Mouse (Mus musculus): ENCODE measurements around the gene Fbxl16.

Fbxl16 gene

DNA sequence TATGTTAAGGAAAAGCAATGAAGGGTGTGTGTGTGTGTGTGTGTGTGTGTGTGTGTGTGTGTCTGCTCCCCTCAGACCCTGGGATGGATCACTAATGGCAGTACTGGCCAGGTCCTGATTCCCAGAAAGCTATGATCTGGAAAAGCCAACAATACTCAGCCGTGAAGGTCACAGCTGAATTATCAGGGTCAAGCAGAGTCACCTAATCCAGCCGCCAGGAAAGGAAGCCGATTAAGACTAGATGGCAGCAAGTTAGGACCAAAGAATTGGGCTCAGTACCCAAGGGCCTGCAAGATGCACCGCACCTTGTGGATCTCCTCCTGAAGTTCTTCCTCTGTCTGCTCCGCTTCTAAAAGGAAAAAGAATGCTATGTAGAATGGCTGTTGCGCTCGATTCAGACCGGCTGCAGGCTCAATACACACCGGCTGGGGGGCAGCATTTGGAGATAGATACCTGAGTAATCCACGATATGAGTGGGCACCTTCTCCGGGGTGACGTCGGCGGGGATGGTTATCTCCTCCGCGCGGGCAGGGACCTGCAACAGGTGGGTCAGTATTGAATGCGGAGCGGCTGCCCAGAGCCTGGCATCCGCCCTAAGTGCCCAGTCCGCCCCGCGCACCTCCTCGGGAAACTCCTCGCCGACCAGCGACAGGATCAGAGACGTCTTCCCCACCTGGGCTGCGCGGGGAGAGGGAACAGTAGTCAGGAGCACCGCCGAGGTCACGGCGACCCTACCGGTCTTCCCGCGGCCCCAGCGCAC is 34.9 kb downstream of the Fbxl16 start:
- peak in 1 of 2 experiments; percentile 28 for DNase-seq

DNA sequence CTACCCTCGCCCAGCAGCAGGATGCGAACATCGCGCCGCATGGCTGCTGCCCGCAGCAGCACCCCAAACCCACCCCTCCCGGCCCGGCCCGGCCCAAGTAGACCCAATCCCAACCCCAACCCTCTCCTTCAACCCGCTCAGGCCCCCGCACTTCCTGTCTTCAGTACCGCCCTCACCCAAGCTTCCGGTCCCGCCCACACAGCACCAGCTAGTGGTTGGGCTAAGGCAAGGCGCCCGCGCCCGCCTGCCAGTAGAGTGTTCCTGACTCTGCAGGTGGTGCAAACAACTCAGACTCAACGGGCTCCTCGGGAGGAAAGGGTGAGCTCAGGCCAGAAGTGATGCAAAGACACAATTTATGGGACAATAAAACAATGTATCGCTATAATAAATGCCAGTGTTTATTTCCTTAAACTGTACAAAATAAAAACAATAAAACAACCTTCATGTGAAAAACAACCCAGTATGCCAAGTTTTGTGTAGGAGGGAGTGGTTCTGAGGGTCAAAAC is 35.6 kb downstream of the Fbxl16 start, which contains the start of gene Rhot2:
Rhot2 (minus strand) TSS at position 456 of the 506 bp plus-strand sequence.
- DNase-seq: peak; percentile 98

DNA sequence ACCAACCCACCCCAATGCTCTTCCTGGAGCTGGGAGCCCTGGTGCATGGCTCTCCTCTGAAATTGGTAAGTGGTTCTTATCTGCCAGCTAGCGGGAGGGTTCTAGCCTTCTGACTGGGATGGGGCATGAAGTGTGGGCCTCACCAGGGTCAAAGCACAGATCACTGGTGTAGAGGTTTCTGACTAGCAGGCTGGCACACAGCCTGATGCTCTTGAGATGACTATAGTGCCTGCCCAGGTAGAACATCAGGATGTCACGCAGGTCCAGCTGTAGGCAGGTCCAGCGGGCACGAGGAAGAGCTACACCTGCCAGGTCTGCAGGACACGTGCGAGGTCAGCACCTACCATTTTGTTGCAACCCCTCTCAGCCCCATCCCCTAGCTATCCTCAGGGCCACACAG is 51.3 kb downstream of the Fbxl16 start:
- no peak for DNase-seq

DNA sequence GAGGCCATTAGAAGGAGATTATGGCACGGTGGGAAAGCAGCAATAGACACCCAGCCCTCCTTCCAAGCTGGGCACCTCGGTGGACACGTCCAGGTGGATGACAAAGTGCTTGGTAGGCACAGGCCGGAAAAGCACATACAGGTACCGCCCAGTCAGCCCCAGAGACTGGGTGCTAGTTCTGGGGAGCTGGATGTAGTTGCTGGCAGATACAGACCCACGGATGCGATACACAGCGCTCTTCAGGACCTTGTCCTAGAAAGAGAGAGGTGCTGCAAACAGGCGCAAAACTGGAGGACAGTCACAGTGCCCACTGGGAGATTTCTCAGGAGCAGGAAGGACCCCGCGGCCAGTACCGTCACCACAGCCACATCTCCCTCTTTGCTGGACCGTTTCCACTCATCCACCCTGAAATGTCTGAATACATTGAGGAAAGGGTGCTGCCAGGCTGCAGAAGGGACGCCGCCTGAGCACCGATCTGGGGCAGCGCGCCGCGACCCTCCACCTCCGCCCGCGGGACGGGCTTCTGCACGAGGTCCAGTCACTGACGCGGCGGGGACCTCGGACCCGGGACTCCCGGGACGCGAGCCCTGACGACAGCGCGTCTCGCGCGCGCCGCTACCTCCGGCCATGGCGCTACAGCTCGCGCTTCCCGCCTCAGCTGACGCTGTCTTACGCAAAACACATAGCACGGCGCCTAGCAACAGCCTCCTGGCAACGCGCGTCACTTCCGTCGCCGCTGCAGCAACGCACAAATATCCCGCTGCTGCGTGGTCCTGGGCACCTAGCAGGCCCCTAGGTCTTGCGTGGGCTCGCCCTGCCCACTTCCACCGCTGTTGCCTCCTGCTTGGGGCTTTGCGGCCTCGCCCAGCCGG is 52.2 kb downstream of the Fbxl16 start, which contains the start of gene Wdr90:
Wdr90 (minus strand) TSS at position 670 of the 872 bp plus-strand sequence.
- DNase-seq: peak; percentile 94 to 95

DNA sequence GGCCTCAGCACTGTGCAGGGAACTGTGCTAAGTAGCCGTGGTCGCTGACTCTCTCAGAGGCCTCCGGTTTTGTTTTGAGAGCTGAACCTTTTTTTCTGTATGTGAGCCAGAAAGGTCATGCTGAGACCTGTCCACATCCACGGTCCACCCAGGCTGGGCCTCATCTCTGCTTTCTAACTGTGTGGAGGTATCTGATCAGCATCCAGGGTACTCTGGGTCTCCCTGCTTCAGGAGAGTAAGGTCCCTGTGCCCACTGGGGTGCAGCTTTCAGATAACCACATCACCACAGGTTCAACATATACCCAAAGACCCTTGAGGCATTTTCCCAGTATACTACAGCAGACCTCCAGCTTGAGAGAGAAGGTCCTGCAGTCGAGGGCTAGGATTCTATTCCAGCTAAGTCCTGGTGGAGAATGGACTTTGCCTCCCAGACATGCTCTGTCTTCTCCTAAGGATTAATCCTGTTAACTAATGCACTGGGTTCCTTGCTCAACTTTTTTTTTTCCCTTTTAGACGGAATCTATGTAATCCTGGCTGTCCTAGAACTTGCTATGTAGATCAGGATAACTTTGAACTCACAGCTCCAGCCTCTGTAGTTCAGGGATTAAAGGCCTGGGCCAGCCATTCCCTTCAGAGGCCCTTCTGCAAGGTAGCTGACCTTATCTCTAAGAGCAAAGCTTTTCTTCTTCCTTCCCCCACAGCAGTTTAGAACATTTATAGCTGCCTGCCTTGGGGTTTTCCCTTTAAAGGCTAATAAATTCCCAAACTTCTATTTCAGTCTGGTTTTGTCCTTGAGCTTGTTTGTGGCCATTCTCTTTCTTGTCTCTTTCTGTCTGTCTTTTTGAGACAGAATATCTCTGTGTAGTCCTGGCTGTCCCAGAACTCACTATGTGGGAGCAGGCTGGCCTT is 53.1 kb downstream of the Fbxl16 start:
- DNase-seq: peak; percentile 34 to 49

DNA sequence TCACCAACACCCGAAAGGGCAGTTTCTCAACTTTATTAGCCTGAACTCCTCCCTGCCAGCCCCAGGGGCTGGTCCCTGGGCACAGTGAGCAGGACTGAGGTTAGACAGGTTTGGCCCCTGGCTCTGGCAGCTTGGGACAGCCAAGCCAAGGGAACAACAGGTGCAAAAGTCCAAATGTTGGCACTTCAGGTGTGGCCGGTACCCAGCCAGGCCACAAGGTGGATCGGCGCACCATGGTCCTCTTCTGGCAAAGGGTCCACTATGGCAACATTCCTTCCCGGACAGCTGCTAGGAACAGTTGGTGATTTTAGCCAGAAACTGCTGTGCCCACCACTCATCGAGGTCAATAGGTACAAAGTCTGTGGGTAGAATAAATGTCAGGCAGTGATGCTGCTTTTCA is 54.8 kb downstream of the Fbxl16 start:
- DNase-seq: peak; percentile 59 to 73

DNA sequence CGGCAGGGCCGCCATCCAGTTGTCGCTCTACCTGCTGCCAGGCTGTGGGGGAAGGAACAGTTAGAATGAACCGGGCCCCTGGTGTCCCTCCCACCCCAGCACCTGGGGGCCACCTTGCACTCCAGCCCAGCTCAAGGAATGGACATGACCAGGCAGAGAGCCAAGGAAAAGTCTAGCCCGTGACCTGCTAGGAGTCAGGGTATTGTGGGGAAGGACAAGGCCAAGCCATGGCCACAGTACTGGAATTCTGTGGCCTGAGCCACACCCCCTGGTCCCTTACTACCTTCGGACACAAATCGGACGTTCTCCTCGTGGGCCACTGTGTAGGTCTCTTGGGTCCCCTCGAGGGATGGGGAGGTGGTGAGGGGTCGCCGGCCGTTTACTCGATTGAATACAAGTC is 55.4 kb downstream of the Fbxl16 start:
- DNase-seq: peak; percentile 60 to 61

DNA sequence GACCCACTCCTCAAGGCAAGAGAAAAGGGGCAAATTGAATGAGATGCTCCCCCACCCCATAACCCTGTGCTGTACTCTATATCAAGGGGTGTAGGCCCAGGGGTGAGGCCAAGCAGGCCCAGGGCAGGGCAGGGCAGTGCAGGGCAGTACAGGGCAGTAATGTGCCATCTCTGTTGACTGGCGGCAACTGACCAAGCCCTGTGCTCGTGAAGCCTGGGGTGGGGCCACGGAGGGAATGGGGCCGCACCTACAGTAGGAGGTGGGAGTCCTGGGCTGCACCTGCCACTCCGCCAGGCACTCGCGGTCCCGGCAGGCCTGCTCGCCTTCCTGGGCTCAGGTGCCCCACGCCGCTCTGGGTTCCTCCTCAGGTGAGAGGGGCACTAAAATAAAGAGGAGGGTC is 56.4 kb downstream of the Fbxl16 start:
- DNase-seq: peak in 1 of 2 experiments; percentile 39

DNA sequence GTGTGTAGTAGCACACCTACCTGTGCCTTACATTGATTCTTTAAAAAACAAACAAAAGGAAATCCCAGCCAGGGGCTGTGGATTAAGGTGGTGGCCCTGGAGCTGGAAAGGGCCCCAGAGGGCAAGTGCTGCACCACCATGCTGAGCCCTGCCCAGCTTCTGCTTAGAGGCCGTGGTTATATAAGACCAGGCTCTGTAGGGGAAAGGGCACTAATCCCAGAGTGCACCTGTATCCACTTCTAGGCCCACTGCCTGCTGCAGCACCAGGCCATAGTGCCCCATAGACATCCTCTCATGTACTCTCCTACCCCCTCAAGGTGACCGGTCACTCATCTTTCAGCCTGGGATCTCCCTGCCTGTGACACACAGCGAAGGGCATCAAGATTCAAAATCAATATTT is 57.3 kb downstream of the Fbxl16 start:
- peak; percentile 71 to 78 for DNase-seq

DNA sequence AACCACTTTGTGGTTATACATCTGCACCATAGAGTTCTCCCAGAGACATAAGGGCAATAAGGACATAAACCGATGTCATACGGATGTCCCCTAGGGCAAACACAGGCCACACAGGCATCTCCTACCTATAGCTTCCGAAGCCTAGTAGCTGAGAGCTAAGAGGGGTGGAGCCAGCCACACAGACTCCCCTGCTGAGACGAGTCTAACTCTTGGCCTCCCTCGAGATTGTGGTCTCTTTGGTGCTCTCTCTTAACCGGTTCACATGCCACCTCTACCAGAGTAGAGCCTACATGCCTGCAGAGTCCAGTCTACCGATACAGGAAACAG is 58.6 kb downstream of the Fbxl16 start:
- DNase-seq: no peak

DNA sequence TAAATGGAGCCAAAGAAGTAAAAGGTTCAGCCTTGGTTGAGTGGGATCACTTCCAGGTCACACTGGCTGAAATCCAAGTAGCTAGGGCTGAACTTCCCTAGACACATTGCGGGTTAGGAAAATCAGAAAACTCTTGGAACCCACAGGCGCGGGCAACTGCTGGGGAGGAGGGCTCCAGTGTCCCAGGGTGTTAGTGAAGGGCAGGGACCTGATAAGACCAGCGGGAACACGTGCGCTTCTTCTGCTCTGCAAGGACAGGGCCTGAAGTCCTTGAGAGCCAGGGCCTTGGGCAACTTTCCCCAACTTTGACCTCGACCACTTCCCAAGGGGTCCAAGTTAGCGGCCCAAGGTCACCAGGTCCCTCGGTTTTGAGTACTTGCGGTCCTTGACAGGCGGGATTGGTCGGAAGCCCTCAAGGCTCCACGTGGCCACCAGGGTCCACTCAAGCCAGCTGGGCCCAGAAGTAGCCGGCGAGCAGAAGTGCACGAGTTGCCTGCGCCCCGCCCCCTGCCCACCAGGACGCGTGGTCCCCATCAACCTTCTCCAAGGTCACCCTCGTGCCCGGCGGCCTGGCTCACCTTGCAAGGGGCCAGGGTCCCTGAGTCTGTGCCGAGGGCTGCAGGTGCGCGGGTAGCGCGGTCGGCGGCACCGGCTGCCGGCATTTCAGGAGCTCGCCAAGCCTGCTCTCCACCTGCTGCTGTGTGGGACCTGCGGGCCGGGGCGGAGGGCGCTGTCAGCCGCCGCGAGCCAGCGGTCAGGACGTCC is 59.1 kb downstream of the Fbxl16 start:
- DNase-seq: peak; percentile 78 to 84

DNA sequence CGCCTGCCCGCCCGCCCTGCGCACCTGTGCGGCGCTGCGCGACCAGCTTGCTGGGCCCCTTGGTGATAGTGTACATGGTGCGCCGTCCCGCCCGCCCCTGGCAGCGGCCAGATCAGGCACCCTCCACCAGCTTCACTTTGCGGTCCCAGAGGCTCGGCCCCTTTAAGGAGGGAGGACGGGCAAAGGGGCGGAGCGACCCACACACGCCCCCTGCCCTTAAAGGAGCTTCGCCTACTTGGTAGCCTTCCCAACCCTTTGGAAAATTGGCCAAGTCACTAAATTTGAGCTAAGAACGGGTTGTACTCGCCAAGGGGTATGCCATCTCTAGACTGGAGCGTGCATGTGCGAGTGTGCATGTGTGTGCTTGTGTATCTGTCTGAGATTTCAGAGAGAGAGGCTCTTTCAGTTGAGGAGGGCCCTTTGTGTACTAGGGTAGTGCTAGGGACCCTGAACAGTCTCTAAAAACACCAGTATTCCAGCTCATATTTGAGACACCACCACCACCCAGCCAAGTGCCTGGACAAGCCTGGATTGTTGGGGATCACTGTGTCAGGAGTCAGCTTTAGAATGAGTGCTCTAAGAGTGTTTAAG is 59.8 kb downstream of the Fbxl16 start, which contains the start of gene Mcrip2:
Mcrip2 (minus strand) TSS at position 164 of the 591 bp plus-strand sequence.
- peak; percentile 91 to 92 for DNase-seq

DNA sequence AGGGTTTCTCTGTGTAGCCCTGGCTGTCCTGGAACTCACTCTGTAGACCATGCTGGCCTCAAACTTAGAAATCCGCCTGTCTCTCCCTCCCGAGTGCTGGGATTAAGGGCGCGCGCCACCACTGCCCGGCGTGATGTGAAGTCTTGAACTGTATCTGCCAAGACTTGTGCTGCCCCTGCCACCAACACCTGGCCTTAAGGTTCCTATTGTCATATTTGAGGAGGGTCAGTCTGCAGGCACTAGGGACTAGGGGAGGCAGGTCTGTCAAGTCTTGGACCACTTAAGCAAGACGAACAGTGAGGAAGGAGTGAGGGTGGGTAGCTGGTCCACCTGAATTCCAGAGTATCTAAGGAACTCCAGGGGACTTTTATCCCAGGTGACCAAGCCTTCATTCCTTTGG is 60.6 kb downstream of the Fbxl16 start:
- DNase-seq: no peak

DNA sequence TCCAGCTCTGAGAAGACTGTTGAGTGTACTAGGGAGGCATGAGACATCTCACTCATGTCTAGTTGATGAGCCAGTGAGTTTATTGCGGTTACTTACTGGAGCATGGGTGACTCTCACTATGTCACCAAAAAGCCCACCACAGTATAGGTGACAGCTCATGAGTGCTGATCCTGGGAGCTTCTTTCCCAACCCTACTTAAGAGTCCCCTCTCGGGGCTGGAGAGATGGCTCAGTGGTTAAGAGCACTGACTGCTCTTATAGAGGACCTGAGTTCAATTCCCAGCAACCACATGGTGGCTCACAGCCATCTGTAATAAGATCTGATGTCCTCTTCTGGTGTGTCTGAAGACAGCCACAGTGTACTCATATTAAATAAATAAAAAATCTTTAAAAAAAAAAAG is 61.1 kb downstream of the Fbxl16 start:
- DNase-seq: no peak

Measured in kidney, postnatal 36 days (tissue).